Mouse (Mus musculus): ENCODE data around the gene Fiz1. TPM values are rescaled to one million over a fixed set of nuclear protein-coding genes. Genes with fewer than 3 reads are reported as not detected.

Gene Fiz1
- total RNA-seq, 2 experiments from 2014 or later: 17.7 to 18.2 TPM

Other genes starting within 250 kb of the Fiz1 start
- gene Fam71e2, start 243.4 kb downstream of the Fiz1 start, total RNA-seq (2021): not detected
- not detected for gene Il11, start 231.8 kb downstream of the Fiz1 start, total RNA-seq (2021)
- not detected for gene Tmem190, start 231.8 kb downstream of the Fiz1 start, total RNA-seq (2021)
- 1 to 10 TPM; 6.3 to 6.4 TPM for gene Tmem238, start 225.0 kb downstream of the Fiz1 start, total RNA-seq (2021)
- gene Rpl28, start 221.8 kb downstream of the Fiz1 start, total RNA-seq (2021): 100 to 1,000 TPM; 442 to 471 TPM
- 10 to 100 TPM; 65.5 to 67.9 TPM for gene Ube2s, start 202.1 kb downstream of the Fiz1 start, total RNA-seq (2021)
- gene Shisa7, start 170.0 kb downstream of the Fiz1 start, total RNA-seq (2021): not detected
- 1 to 10 TPM; 4.3 to 4.5 TPM for gene Isoc2b, start 144.4 kb downstream of the Fiz1 start, total RNA-seq (2021)
- 10 to 100 TPM; 21.4 to 24.3 TPM for gene Isoc2a, start 137.5 kb downstream of the Fiz1 start, total RNA-seq (2021)
- gene Gm36210, start 108.2 kb downstream of the Fiz1 start, total RNA-seq (2021): under 1 TPM; 0.21 to 0.36 TPM
- 1 to 10 TPM; 6.8 to 8.3 TPM for gene Zfp628, start 99.5 kb downstream of the Fiz1 start, total RNA-seq (2021)
- gene Nat14, start 92.7 kb downstream of the Fiz1 start, total RNA-seq (2021): 1 to 10 TPM; 3.7 to 5.2 TPM
- gene Ssc5d, start 88.9 kb downstream of the Fiz1 start, total RNA-seq (2021): 10 to 100 TPM; 10.1 to 11.6 TPM
- gene Sbk2, start 50.3 kb downstream of the Fiz1 start, total RNA-seq (2021): 10 to 100 TPM; 29.0 to 60.0 TPM
- gene Sbk3, start 43.5 kb downstream of the Fiz1 start, total RNA-seq (2021): 1 to 10 TPM in 1 of 2 experiments, under 1 TPM in 1; 0.49 to 3.1 TPM
- gene Zfp579, start 18.5 kb downstream of the Fiz1 start, total RNA-seq (2021): 10 to 100 TPM; 10.2 to 14.9 TPM
- 1 to 10 TPM; 7.1 to 8.7 TPM for gene Zfp524, start 282 bp downstream of the Fiz1 start, total RNA-seq (2021)
- gene Gm44973, start 799 bp upstream of the Fiz1 start, total RNA-seq (2021): not detected
- gene Zfp865, start 5.7 kb upstream of the Fiz1 start, total RNA-seq (2021): 10 to 100 TPM; 10.8 to 12.1 TPM
- gene Ccdc106, start 5.9 kb upstream of the Fiz1 start, total RNA-seq (2021): not detected
- gene 4632433K11Rik, start 19.4 kb upstream of the Fiz1 start, total RNA-seq (2021): not detected
- 1 to 10 TPM; 2.6 to 3.4 TPM for gene Zfp784, start 23.7 kb upstream of the Fiz1 start, total RNA-seq (2021)
- 1 to 10 TPM; 2.9 to 3.2 TPM for gene Zfp580, start 36.8 kb upstream of the Fiz1 start, total RNA-seq (2021)
- 10 to 100 TPM; 43.1 to 45.2 TPM for gene U2af2, start 47.4 kb upstream of the Fiz1 start, total RNA-seq (2021)
- 100 to 1,000 TPM; 134 to 145 TPM for gene Epn1, start 65.5 kb upstream of the Fiz1 start, total RNA-seq (2021)
- not detected for gene Rfpl4, start 102.3 kb upstream of the Fiz1 start, total RNA-seq (2021)
- gene Rasl2-9, start 111.3 kb upstream of the Fiz1 start, total RNA-seq (2021): 1 to 10 TPM; 2.8 to 3.0 TPM
- gene Vmn1r55, start 135.0 kb upstream of the Fiz1 start, total RNA-seq (2021): not detected
- gene Vmn1r56, start 182.1 kb upstream of the Fiz1 start, total RNA-seq (2021): not detected
- not detected for gene Vmn1r57, start 203.8 kb upstream of the Fiz1 start, total RNA-seq (2021)